Mouse (Mus musculus) G1E (cell line): ENCODE measurements at regions not wholly inside any gene's neighbourhood (a gene's known extent, or its start where the extent isn't known, plus 50 kb on each side); places are given as distances from the start of the nearest gene placed in this dataset.
"Not testable (repeated sequence)": the region's sequence is repeated elsewhere in the genome, so short reads cannot be mapped to it uniquely, and the experiment has no call there.

Experiments
- CTCF ChIP-seq: IDR thresholded peaks from 2 replicates; pipeline ENCODE4 v1.5.1; 2012; ENCODE audit warnings: low read depth, low read length, inconsistent platforms, mixed read lengths
- GATA1 ChIP-seq: IDR thresholded peaks from 2 replicates; pipeline ENCODE4 v1.6.1; 2012; ENCODE audit warnings: borderline replicate concordance, low read length, inconsistent platforms, mixed read lengths
- POLR2AphosphoS5 ChIP-seq: IDR thresholded peaks from 2 replicates; pipeline ENCODE4 v1.6.1; 2012; ENCODE audit warnings: low read depth, low read length, inconsistent platforms; ENCODE audit not compliant: insufficient replicate concordance

GRCm38 (mm10) chr14:53324367-53324766, 828.8 kb upstream of the Olfr1507 start:
- not testable (repeated sequence) for TF ChIP-seq CTCF, GATA1, POLR2AphosphoS5
